Mouse (Mus musculus) intestine, embryonic 16.5 days (tissue): ENCODE measurements at regions not wholly inside any gene's neighbourhood (a gene's known extent, or its start where the extent isn't known, plus 50 kb on each side); places are given as distances from the start of the nearest gene placed in this dataset.

Source experiments
- ATAC-seq: fragments of 200-750 bp; cut with Nextera tagmentation; 2 replicates; pipeline ENCODE4 v1.8.0; 2017; ENCODE audit warnings: moderate TSS enrichment, moderate library complexity
- H3K27ac ChIP-seq: fragments of 300-500 bp; sonication (generic); 2 replicates; pipeline ENCODE4 v1.5.1; 2014; ENCODE audit warnings: mild to moderate bottlenecking, low read length
- H3K27me3 ChIP-seq: fragments of 300-500 bp; sonication (generic); replicated peaks from 2 replicates; pipeline ENCODE4 v1.6.1; 2014; ENCODE audit warnings: low read length, control low read depth, mixed read lengths; ENCODE audit not compliant: control insufficient read depth, insufficient read depth
- H3K36me3 ChIP-seq: fragments of 300-500 bp; sonication (generic); 2 replicates; pipeline ENCODE4 v1.6.1; 2014; ENCODE audit warnings: low read length, control low read depth; ENCODE audit not compliant: control insufficient read depth, insufficient read depth
- H3K4me1 ChIP-seq: fragments of 300-500 bp; sonication (generic); 2 replicates; pipeline ENCODE4 v1.6.1; 2014; ENCODE audit warnings: low read length, control low read depth, mixed read lengths; ENCODE audit not compliant: control insufficient read depth, insufficient read depth
- H3K4me2 ChIP-seq: fragments of 300-500 bp; sonication (generic); 2 replicates; pipeline ENCODE4 v1.6.1; 2014; ENCODE audit warnings: low read depth, low read length, control low read depth
- H3K4me3 ChIP-seq: fragments of 300-500 bp; sonication (generic); 2 replicates; pipeline ENCODE4 v1.5.1; 2014; ENCODE audit warnings: mild to moderate bottlenecking, low read length
- H3K9ac ChIP-seq: fragments of 300-500 bp; sonication (generic); 2 replicates; pipeline ENCODE4 v1.6.1; 2014; ENCODE audit warnings: low read depth, low read length
- H3K9me3 ChIP-seq: fragments of 300-500 bp; sonication (generic); 2 replicates; pipeline ENCODE4 v1.6.1; 2016; ENCODE audit warnings: low read length, control low read depth; ENCODE audit not compliant: control insufficient read depth
- WGBS: fragments of 180-500 bp; shearing (Covaris S2); extraction: QIAGEN DNeasy Blood & Tissue Kit; methylation state at CpG from one replicate; pipeline ENCODE4 v1.1.7; 2014; 5-methylcytosine and 5-hydroxymethylcytosine counted together

DNA sequence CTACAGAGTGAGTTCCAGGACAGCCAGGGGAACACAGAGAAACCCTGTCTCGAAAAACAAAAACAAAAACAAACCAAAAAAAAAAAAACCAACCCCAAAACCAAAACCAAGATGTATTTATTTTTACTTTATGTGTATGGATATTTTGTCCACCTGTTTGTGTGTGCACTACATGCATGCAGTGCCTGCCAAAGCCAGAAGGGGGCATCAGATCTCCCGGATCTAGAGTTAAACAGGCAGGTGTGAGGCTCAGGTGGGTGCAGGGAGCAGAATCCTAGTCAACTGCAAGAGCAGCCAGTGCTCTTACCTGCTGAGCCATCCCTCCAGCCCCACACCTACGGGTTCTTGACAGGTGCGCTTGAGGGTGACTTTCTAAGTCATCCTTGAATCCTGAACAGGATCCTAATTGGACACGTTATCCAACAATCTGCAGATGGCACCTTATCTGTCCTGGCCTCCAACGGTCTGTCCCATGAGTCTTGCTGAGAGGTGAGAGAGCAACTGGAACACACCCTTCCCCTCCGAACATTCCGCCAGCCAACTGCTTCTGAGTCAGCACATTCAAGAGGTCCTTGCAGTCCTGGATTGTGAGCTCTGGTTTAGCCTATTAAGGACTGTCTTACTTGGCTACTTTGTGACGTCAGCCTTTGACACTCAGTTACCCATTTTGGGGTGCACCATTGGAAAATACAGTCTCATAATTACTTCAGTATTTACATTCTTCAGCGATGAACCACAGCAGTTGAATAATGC, 95.4 kb upstream of the Slc38a4 start:
- no peaks in the 10 kb centered on the region; the same call in 1 of the 2 replicates for H3K9me3 ChIP-seq
- H3K27me3 ChIP-seq: no peaks in the 10 kb centered on the region
- H3K27ac ChIP-seq: no peak overlapping the region
- H3K9ac ChIP-seq: no peak overlapping the region
- WGBS: 78% methylated on average over 10 of the region's 10 CpGs
- no peak overlapping the region for H3K4me2 ChIP-seq
- H3K4me3 ChIP-seq: no peak overlapping the region
- H3K36me3 ChIP-seq: no peaks in the 10 kb centered on the region
- ATAC-seq: no peak
- H3K4me1 ChIP-seq: 0 out of 2 replicates have a peak, but pooled peaks cover 5% of the 10 kb centered on the region

- H3K4me3 ChIP-seq: no peak overlapping the region
- no peaks in the 10 kb centered on the region for H3K27me3 ChIP-seq
- no peaks in the 10 kb centered on the region for H3K36me3 ChIP-seq
- no peaks in the 10 kb centered on the region for H3K4me1 ChIP-seq
- H3K9me3 ChIP-seq: peaks cover 6% of the 10 kb centered on the region; the same call in 1 of the 2 replicates
- no peak overlapping the region for H3K4me2 ChIP-seq
- no peak overlapping the region for H3K27ac ChIP-seq
- 73% methylated on average over 2 of the region's 2 CpGs for WGBS
- ATAC-seq: no peak
- H3K9ac ChIP-seq: no peak overlapping the region
These were observed 86.2 kb upstream of the Slc38a4 start for GRCm38 (mm10) chr15:97141958-97142357.

DNA sequence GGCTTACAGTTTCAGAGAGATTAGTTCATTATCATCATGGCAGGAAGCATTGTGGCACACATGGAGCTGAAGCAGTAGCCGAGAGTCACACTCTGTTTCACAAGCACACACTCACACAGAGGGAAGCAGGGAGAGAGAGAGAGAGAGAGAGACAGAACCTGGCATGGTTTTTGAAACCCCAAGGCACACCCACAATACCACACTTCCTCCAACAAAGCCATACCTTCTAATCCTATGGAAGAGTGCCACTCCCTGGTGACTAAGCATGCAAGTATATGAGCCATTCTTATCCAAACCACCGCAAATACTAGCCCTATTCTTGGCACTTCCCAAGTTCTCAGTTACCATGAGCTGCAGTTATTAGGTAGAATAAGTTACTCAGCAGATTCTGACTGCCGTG, 82.5 kb upstream of the Slc38a4 start:
- Histone ChIP-seq H3K4me3 (no peak overlapping the region), H3K27ac (no peak overlapping the region), H3K4me2 (no peak overlapping the region), H3K9ac (no peak overlapping the region), H3K27me3 (no peaks in the 10 kb centered on the region), H3K4me1 (no peaks in the 10 kb centered on the region), H3K36me3 (no peaks in the 10 kb centered on the region), H3K9me3 (peaks cover 6% of the 10 kb centered on the region; the same call in 1 of the 2 replicates)
- 82% methylated on average over 3 of the region's 3 CpGs for WGBS
- no peak for ATAC-seq

GRCm38 (mm10) chr15:97135291-97135690, 79.5 kb upstream of the Slc38a4 start:
- H3K4me3 ChIP-seq: no peak overlapping the region
- peaks cover 6% of the 10 kb centered on the region; the same call in 1 of the 2 replicates for H3K9me3 ChIP-seq
- H3K27me3 ChIP-seq: no peaks in the 10 kb centered on the region
- H3K36me3 ChIP-seq: no peaks in the 10 kb centered on the region
- H3K27ac ChIP-seq: no peak overlapping the region
- H3K9ac ChIP-seq: no peak overlapping the region
- no peaks in the 10 kb centered on the region for H3K4me1 ChIP-seq
- H3K4me2 ChIP-seq: no peak overlapping the region
- ATAC-seq: no peak
- 9% methylated on average over 11 of the region's 11 CpGs for WGBS

- no peak for ATAC-seq
- 81% methylated on average over 8 of the region's 8 CpGs for WGBS
- no peaks in the 10 kb centered on the region for H3K27me3 ChIP-seq
- no peak overlapping the region for H3K4me3 ChIP-seq
- no peak overlapping the region for H3K4me2 ChIP-seq
- no peak overlapping the region for H3K9ac ChIP-seq
- no peaks in the 10 kb centered on the region for H3K36me3 ChIP-seq
- H3K4me1 ChIP-seq: no peaks in the 10 kb centered on the region
- H3K27ac ChIP-seq: no peak overlapping the region
- H3K9me3 ChIP-seq: no peaks in the 10 kb centered on the region
These were observed 72.0 kb upstream of the Slc38a4 start for GRCm38 (mm10) chr15:97127771-97128170.

GRCm38 (mm10) chr15:97125836-97126822, 70.4 kb upstream of the Slc38a4 start:
- Histone ChIP-seq H3K27ac (no peak overlapping the region), H3K9me3 (no peaks in the 10 kb centered on the region), H3K27me3 (no peaks in the 10 kb centered on the region), H3K4me1 (no peaks in the 10 kb centered on the region), H3K4me2 (no peak overlapping the region), H3K36me3 (no peaks in the 10 kb centered on the region), H3K9ac (no peak overlapping the region), H3K4me3 (no peak overlapping the region)
- WGBS: 86% methylated on average over 15 of the region's 15 CpGs
- no peak for ATAC-seq

- Histone ChIP-seq H3K27me3 (no peaks in the 10 kb centered on the region), H3K4me1 (no peaks in the 10 kb centered on the region), H3K4me3 (no peak overlapping the region), H3K9ac (no peak overlapping the region), H3K9me3 (no peaks in the 10 kb centered on the region), H3K27ac (no peak overlapping the region), H3K36me3 (no peaks in the 10 kb centered on the region), H3K4me2 (no peak overlapping the region)
- ATAC-seq: no peak
- WGBS: 83% methylated on average over 6 of the region's 6 CpGs
These were observed 66.5 kb upstream of the Slc38a4 start for GRCm38 (mm10) chr15:97122263-97122662.

DNA sequence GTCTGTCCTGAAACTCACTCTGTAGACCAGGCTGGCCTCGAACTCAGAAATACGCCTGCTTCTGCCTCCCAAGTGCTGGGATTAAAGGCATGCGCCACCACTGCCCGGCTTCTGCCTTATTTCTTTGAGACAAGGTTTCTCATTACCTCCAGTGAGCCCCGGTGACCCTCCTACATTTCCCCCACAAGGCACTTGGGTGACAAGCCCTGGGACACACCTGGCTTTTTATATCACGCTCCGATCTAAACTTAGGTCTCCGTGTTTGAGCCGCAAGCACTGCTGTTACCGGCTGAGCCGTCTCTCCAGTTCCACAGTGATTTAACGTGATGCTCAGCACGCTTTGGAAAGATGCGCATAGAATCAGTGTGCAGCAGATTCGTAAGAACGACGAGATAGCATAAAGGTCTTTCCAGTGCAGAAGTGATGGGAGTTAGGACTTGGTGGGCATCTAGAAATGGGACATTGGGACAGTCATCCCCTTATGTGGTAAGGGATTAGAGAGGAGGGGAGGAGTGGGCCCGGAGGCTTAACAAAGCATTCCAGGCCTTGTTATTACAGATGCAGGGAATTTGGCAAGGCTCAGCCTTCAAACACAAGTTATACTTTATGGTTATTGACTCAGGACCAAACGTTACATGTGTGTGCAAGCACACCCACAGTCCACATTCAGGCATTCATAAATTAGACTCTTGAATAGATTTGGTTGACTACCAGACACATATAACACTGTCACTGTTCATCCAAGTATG, 56.9 kb upstream of the Slc38a4 start:
- H3K4me1 ChIP-seq: no peaks in the 10 kb centered on the region
- WGBS: 83% methylated on average over 19 of the region's 19 CpGs
- no peak for ATAC-seq

More for the DNA sequence above, 56.9 kb upstream of the Slc38a4 start:
- H3K27me3 ChIP-seq: no peaks in the 10 kb centered on the region
- H3K36me3 ChIP-seq: no peaks in the 10 kb centered on the region
- H3K9me3 ChIP-seq: no peaks in the 10 kb centered on the region
- H3K9ac ChIP-seq: no peak overlapping the region
- no peak overlapping the region for H3K27ac ChIP-seq
- no peak overlapping the region for H3K4me2 ChIP-seq
- no peak overlapping the region for H3K4me3 ChIP-seq
